Mouse (Mus musculus): Measurements from ENCODE around the gene Olfr357. TPM values are rescaled to one million over a fixed set of nuclear protein-coding genes. Genes with fewer than 3 reads are reported as not detected.

Gene Olfr357
- total RNA-seq (2021), result not detected
- long read RNA-seq, experiment 1, result 0 reads
- long read RNA-seq, experiment 2, result 0 reads

GRCm38 (mm10) chr2:36993527-36993926 is at the start of gene Olfr357:
Gene Olfr357, plus strand, starts transcription at chr2:36993827.
- intact Hi-C loops (cut with DNase I; ENCODE audit: low total_unique reads), result no loop called here
- DNase-seq, result no peak

- intact Hi-C loops (cut with DNase I; ENCODE audit: low total_unique reads), result no loop called here
- DNase-seq, result no peak
These were observed 3.4 kb downstream of the Olfr357 start for GRCm38 (mm10) chr2:36997030-36997429.

DNA sequence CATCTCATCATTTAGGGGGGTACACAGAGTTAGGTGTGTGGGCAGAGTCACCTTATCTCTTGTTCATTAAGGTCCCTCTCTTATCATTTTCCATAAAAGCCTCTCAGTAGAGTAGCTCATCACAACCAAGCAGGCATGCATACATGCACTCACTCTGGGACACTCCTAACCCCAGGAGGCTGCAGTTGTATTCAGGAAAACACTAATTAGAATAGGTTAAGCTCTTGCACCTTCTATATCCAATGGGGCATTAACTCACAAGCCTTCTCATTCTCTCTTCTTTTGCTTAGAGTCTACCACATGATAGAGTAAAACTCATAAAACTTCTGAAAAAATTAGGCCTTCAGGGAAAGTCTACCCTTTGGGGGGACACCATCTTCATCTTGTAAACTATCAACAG is 15.6 kb downstream of the Olfr357 start, which contains the start of gene Olfr358:
Gene Olfr358 (minus strand): TSS at position 101 of the 400 bp plus-strand sequence.
- intact Hi-C loops (cut with DNase I; ENCODE audit: low total_unique reads), result no loop called here
- no peak for DNase-seq

Other genes with a start within 250 kb of the Olfr357 start
- not detected for gene Olfr348, start 209.6 kb upstream of the Olfr357 start, total RNA-seq (2021)
- gene Olfr50, start 203.3 kb upstream of the Olfr357 start, total RNA-seq (2021), result not detected
- not detected for gene Olfr3, start 176.8 kb upstream of the Olfr357 start, total RNA-seq (2021)
- gene Olfr350, start 147.5 kb upstream of the Olfr357 start, total RNA-seq (2021), result not detected
- not detected for gene Olfr351, start 131.2 kb upstream of the Olfr357 start, total RNA-seq (2021)
- gene Olfr352, start 125.4 kb upstream of the Olfr357 start, total RNA-seq (2021), result not detected
- not detected for gene Olfr353, start 100.9 kb upstream of the Olfr357 start, total RNA-seq (2021)
- not detected for gene Olfr354, start 88.1 kb upstream of the Olfr357 start, total RNA-seq (2021)
- gene Olfr355, start 64.9 kb upstream of the Olfr357 start, total RNA-seq (2021), result not detected
- not detected for gene Olfr356, start 56.7 kb upstream of the Olfr357 start, total RNA-seq (2021)
- gene Olfr358, start 15.5 kb downstream of the Olfr357 start, total RNA-seq (2021), result not detected
- gene Olfr360, start 71.9 kb downstream of the Olfr357 start, total RNA-seq (2021), result not detected
- not detected for gene Olfr361, start 95.5 kb downstream of the Olfr357 start, total RNA-seq (2021)
- gene Olfr362, start 124.1 kb downstream of the Olfr357 start, total RNA-seq (2021), result not detected
- gene Olfr364-ps1, start 145.5 kb downstream of the Olfr357 start, total RNA-seq (2021), result not detected
- not detected for gene Olfr365, start 194.4 kb downstream of the Olfr357 start, total RNA-seq (2021)
- not detected for gene Olfr366, start 217.7 kb downstream of the Olfr357 start, total RNA-seq (2021)

All from gastrocnemius, postnatal 14 days (tissue).